Mouse (Mus musculus) retina, postnatal 1 day (tissue): ENCODE results near the gene Gm17361.
"Not testable (repeated sequence)": the region's sequence is repeated elsewhere in the genome, so short reads cannot be mapped to it uniquely, and the experiment has no call there.

Source experiments
- DNase-seq: peaks from one replicate; pipeline ENCODE4 v3.0.0-alpha.2; 2012

The Gm17361 gene

DNA sequence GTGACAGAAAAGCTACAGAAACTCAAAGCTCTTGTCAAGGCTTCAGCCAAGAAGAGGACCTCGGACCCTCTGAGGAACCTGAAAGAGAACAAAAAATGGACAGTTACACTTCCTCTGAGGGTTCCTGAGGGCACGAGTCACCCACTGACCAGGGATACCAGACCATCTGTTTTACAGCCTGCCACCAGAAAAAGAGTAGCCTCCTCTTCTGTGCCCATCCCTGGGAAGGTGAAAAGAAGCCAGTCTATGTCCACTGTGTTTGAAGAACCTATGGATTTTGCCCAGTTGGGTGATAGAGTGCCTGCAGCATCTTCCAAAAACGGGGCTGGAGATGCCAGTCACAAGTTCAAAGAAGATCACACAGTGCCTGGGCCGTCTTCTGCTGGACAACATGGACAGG is at the start of gene Gm17361:
Gene Gm17361, plus strand, starts transcription at position 301 of the 400 bp plus-strand sequence.
- not testable (repeated sequence) for DNase-seq
